Mouse (Mus musculus): Measurements from ENCODE around the gene Stk4. TPM values are rescaled to one million over a fixed set of nuclear protein-coding genes. Genes with fewer than 3 reads are reported as not detected.

Stk4 gene
- polyA plus RNA-seq, 1 experiment from 2014 or later: 20.1 TPM

DNA sequence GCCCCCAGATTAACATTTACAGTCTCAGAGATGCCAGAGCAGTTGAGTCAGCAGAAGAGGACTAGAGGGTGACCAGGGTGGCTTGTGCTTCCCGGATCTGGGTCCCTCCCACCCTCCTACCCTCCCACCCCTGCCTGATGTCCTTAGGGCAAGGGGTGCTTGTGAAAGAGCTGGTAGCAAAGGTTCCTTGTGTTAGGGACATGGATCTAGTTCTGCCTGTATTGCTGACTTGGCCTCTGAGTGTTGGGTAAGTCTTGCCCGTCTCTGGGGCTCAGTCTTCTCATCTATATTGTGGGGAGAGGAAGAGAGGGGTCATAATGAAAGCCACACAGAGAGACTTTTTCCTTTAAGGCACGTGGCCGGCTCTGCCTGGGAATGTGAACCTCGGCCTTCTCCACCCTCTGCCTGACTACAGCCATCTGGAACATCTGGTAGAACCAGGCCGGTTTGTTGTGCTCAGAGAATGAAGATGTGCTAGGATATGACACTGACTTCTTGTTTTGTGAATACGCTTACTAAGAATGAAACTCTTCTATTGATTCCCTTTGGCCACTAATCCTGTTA is 112.7 kb downstream of the Stk4 start, which contains the start of gene Wfdc5:
Gene Wfdc5, minus strand, starts transcription at position 51 of the 564 bp plus-strand sequence.
- H3K27ac ChIP-seq: no peak within 1 kb of the TSS
- ATAC-seq (ENCODE audit: low FRiP score, low read depth): no peak
- H3K27me3 ChIP-seq: peaks cover 10% of the 10 kb centered on the region; the same call in 1 of the 2 replicates
- H3K4me2 ChIP-seq (replicated peaks): no peak within 1 kb of the TSS
- no peaks in the 10 kb centered on the region for H3K9me3 ChIP-seq
- no peak within 1 kb of the TSS for H3K4me3 ChIP-seq
- 71% methylated on average over 7 of the region's 7 CpGs for WGBS
- H3K4me1 ChIP-seq: peaks cover 18% of the 10 kb centered on the region
- H3K36me3 ChIP-seq: no peaks in the 10 kb centered on the region
- H3K9ac ChIP-seq: no peak within 1 kb of the TSS

GRCm38 (mm10) chr2:164183340-164183739 is 113.2 kb downstream of the Stk4 start:
- WGBS: 59% methylated on average over 9 of the region's 9 CpGs
- Histone ChIP-seq H3K4me2 (replicated peaks) (no peak overlapping the region), H3K27me3 (peaks cover 4% of the 10 kb centered on the region; the same call in 1 of the 2 replicates), H3K9ac (no peak overlapping the region), H3K27ac (no peak overlapping the region), H3K36me3 (no peaks in the 10 kb centered on the region), H3K4me3 (no peak overlapping the region), H3K9me3 (no peaks in the 10 kb centered on the region), H3K4me1 (peaks cover 18% of the 10 kb centered on the region)
- ATAC-seq (ENCODE audit: low FRiP score, low read depth): no peak

DNA sequence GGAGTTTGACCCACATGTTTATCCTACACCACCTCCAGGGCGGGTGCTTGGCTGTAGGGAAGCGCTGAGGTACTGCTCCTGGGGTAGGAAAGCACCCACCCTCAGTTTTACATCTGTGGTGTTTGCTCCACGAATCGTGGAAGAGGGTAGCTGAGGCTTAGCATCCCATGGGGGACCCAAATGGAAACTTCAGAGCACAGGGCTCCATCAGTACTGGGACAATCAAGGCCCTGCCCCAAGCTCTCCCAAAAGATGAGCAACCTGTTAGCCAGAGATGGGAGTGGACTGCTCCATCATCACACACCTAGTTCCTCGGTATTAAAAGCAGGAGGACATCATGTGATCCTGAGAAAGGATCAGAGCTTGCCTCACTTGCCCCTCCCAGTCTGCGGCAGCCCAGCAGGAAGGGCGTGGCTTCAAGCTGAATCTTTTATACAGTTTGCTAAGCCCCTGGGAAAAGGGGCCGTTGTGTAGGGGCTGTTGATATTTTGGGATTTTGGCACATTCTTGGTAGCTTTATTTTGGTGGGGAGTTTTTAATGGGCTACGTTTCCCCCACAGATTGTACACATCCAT is 114.1 kb downstream of the Stk4 start:
- WGBS: 43% methylated on average over 9 of the region's 9 CpGs
- peak overlapping the region; percentile 28; the same call in 1 of the 2 replicates for H3K27ac ChIP-seq
- no peak for ATAC-seq (ENCODE audit: low FRiP score, low read depth)
- H3K9ac ChIP-seq: no peak overlapping the region
- no peaks in the 10 kb centered on the region for H3K9me3 ChIP-seq
- no peak overlapping the region for H3K4me2 ChIP-seq (replicated peaks)
- no peaks in the 10 kb centered on the region for H3K36me3 ChIP-seq
- H3K27me3 ChIP-seq: no peaks in the 10 kb centered on the region; the same call in 1 of the 2 replicates
- no peak overlapping the region for H3K4me3 ChIP-seq
- peaks cover 18% of the 10 kb centered on the region for H3K4me1 ChIP-seq

DNA sequence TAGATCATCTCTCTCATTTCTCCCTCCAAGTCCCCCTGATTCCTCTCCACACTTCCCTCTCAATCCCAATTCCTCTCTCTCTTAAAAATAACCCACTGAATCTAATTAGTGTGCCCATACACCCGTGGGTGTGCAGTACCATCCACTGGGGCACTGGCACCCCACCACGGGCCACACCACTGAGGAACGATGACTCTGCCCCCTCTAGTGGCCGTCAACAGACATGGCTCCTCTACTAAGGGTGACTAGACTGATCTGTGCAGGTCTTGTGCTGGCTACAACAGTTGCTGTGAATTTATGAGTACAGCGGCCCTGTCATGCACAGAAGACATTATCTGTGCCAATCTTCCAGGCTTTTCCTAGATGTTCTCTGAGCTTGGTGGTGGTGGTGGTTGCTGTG is 118.6 kb downstream of the Stk4 start:
- Histone ChIP-seq H3K9ac (no peak overlapping the region), H3K27me3 (no peaks in the 10 kb centered on the region), H3K36me3 (no peaks in the 10 kb centered on the region), H3K4me3 (no peak overlapping the region), H3K4me2 (replicated peaks) (no peak overlapping the region), H3K9me3 (no peaks in the 10 kb centered on the region), H3K27ac (no peak overlapping the region), H3K4me1 (peaks cover 12% of the 10 kb centered on the region)
- 28% methylated on average over 5 of the region's 5 CpGs for WGBS
- ATAC-seq (ENCODE audit: low FRiP score, low read depth): no peak

- Histone ChIP-seq H3K36me3 (no peaks in the 10 kb centered on the region), H3K4me3 (no peak within 1 kb of the TSS), H3K27me3 (no peaks in the 10 kb centered on the region), H3K4me1 (no peaks in the 10 kb centered on the region), H3K4me2 (replicated peaks) (no peak within 1 kb of the TSS), H3K27ac (no peak within 1 kb of the TSS), H3K9ac (no peak within 1 kb of the TSS), H3K9me3 (no peaks in the 10 kb centered on the region)
- no peak for ATAC-seq (ENCODE audit: low FRiP score, low read depth)
- 90% methylated on average over 6 of the region's 6 CpGs for WGBS
These were observed 120.5 kb downstream of the Stk4 start, which contains the start of gene Wfdc12 for GRCm38 (mm10) chr2:164190576-164190975. TSS of gene Wfdc12 (minus strand) at chr2:164190608.

DNA sequence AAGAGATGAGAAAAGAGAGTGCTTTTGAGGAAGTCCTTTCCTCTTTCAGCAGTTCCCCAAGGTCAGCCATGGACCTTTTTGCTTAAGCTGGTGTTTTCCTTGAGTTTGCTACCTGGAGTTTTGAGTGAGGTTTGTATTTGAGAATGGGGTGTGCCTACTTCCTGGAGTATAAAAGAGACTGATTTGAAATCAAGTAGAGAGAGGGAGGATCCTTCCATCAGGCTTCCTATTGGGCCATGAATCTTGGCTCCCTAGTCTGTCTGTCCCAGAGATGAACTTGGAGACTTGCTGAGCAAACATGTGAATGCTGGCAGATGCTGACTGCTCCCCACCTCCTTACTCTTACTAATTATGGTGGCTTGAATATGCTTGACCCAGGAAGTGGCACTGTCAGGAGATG is 122.2 kb downstream of the Stk4 start:
- Histone ChIP-seq H3K27me3 (no peaks in the 10 kb centered on the region), H3K4me3 (no peak overlapping the region), H3K4me2 (replicated peaks) (no peak overlapping the region), H3K9me3 (no peaks in the 10 kb centered on the region), H3K9ac (no peak overlapping the region), H3K27ac (no peak overlapping the region), H3K4me1 (no peaks in the 10 kb centered on the region), H3K36me3 (no peaks in the 10 kb centered on the region)
- ATAC-seq (ENCODE audit: low FRiP score, low read depth): no peak

- no peak for ATAC-seq (ENCODE audit: low FRiP score, low read depth)
- H3K9ac ChIP-seq: no peak overlapping the region
These were observed 125.0 kb downstream of the Stk4 start for GRCm38 (mm10) chr2:164194959-164195630.

DNA sequence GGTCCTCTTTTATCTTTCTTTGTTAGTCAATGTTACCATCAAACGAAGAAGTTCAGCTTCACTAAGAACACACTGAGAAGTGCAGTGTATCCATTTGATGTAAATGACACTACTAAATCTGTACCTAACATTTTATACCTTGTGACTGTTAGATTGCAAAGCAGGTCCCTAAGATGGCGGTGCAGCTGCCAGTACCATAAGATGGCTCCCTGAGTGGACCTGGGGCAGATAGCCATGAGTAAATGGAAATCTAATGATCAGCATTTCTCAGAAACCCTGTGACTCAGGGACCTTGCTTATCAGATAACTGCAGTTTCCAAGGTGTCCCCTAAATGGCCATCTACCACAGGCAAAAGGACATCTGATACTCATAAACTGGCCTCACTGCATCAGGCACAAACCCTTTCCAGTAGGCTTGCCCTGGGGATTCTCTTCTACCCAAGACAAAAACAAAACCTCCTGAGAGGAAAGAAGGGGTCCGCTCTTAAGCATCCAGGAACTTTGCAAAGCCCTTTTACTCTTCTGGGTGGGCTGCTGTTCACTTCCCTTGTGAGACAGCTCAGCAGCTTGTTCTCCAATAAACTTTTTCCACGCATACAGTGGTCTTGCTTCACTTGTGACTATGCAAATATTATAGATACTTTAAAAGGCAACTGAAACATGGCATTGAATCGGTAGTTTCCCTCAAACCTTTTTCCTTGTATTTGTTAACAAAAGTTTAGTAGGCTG is 126.0 kb downstream of the Stk4 start:
- H3K4me1 ChIP-seq: no peaks in the 10 kb centered on the region
- no peak for ATAC-seq (ENCODE audit: low FRiP score, low read depth)
- WGBS: 88% methylated on average over 5 of the region's 5 CpGs

More at GRCm38 (mm10) chr2:164194959-164195630, 125.0 kb downstream of the Stk4 start:
- no peak overlapping the region for H3K4me2 ChIP-seq (replicated peaks)
- H3K4me1 ChIP-seq: no peaks in the 10 kb centered on the region
- H3K27ac ChIP-seq: no peak overlapping the region
- H3K9me3 ChIP-seq: no peaks in the 10 kb centered on the region
- 80% methylated on average over 5 of the region's 5 CpGs for WGBS
- no peaks in the 10 kb centered on the region for H3K27me3 ChIP-seq
- H3K4me3 ChIP-seq: no peak overlapping the region
- H3K36me3 ChIP-seq: no peaks in the 10 kb centered on the region

DNA sequence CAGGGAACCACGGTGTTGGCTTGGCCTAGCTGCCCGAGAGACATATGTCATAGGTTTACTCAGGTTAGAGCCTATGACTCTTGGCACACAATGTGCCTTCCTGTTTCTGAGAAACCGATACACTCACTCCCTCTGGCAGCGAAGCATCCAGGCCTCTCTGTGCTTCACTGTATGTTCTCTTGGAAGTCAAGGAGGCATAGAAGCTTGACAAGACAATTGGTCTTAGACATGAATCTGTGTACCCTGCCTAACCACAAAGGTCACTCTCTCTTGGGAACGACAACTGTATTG is 126.5 kb downstream of the Stk4 start:
- no peak for ATAC-seq (ENCODE audit: low FRiP score, low read depth)
- no peaks in the 10 kb centered on the region for H3K27me3 ChIP-seq
- no peak overlapping the region for H3K27ac ChIP-seq
- 86% methylated on average over 5 of the region's 5 CpGs for WGBS
- no peaks in the 10 kb centered on the region for H3K36me3 ChIP-seq
- no peaks in the 10 kb centered on the region for H3K9me3 ChIP-seq
- no peak overlapping the region for H3K4me2 ChIP-seq (replicated peaks)
- no peak overlapping the region for H3K9ac ChIP-seq
- H3K4me3 ChIP-seq: no peak overlapping the region
- no peaks in the 10 kb centered on the region for H3K4me1 ChIP-seq

More for the DNA sequence above, 126.0 kb downstream of the Stk4 start:
- no peaks in the 10 kb centered on the region for H3K27me3 ChIP-seq
- H3K9me3 ChIP-seq: no peaks in the 10 kb centered on the region
- no peak overlapping the region for H3K27ac ChIP-seq
- H3K36me3 ChIP-seq: no peaks in the 10 kb centered on the region
- no peak overlapping the region for H3K4me2 ChIP-seq (replicated peaks)
- no peak overlapping the region for H3K4me3 ChIP-seq
- H3K9ac ChIP-seq: no peak overlapping the region

GRCm38 (mm10) chr2:164199626-164200327 is 129.7 kb downstream of the Stk4 start, which contains the start of gene Wfdc15a:
TSS of gene Wfdc15a (minus strand) at chr2:164200130.
- no peak for ATAC-seq (ENCODE audit: low FRiP score, low read depth)
- no peak within 1 kb of the TSS for H3K9ac ChIP-seq
- WGBS: 84% methylated on average over 20 of the region's 20 CpGs
- H3K4me3 ChIP-seq: no peak within 1 kb of the TSS
- no peak within 1 kb of the TSS for H3K27ac ChIP-seq
- H3K36me3 ChIP-seq: no peaks in the 10 kb centered on the region
- H3K4me1 ChIP-seq: no peaks in the 10 kb centered on the region
- H3K4me2 ChIP-seq (replicated peaks): no peak within 1 kb of the TSS
- no peaks in the 10 kb centered on the region for H3K9me3 ChIP-seq
- H3K27me3 ChIP-seq: no peaks in the 10 kb centered on the region
